Mouse (Mus musculus) T-helper 17 cell (primary cell): ENCODE data around the gene Kif26b.

Experiments
- in situ Hi-C, 2 experiments: fragments of 300-600 bp; cut with MboI, MseI; formaldehyde crosslinking; loops; 1 replicate in 1 of 2; 2 replicates in 1 of 2; pipeline ENCODE4 v1.15.1; 2025; ENCODE audit warnings: high pct_unique_total_duplicates in 2 of 2

The Kif26b gene

GRCm38 (mm10) chr1:178712189-178712873 is 183.4 kb downstream of the Kif26b start:
- in situ Hi-C loops, result no loop called here

- in situ Hi-C loops, result no loop called here
These were observed 185.3 kb downstream of the Kif26b start for GRCm38 (mm10) chr1:178714209-178714608.

GRCm38 (mm10) chr1:178716411-178716810 is 187.5 kb downstream of the Kif26b start:
- in situ Hi-C loops, result no loop called here

- in situ Hi-C loops, result no loop called here
These were observed 191.9 kb downstream of the Kif26b start for GRCm38 (mm10) chr1:178720821-178721220.

- in situ Hi-C loops, result no loop called here
These were observed 193.9 kb downstream of the Kif26b start for GRCm38 (mm10) chr1:178722793-178723192.

GRCm38 (mm10) chr1:178725536-178725935 is 196.6 kb downstream of the Kif26b start:
- in situ Hi-C loops, result no loop called here

GRCm38 (mm10) chr1:178728256-178728655 is 199.3 kb downstream of the Kif26b start:
- in situ Hi-C loops, result no loop called here

GRCm38 (mm10) chr1:178730271-178730670 is 201.3 kb downstream of the Kif26b start:
- in situ Hi-C loops, result no loop called here

GRCm38 (mm10) chr1:178733035-178733434 is 204.1 kb downstream of the Kif26b start:
- in situ Hi-C loops, result no loop called here

GRCm38 (mm10) chr1:178734576-178734975 is 205.7 kb downstream of the Kif26b start:
- in situ Hi-C loops, result no loop called here

GRCm38 (mm10) chr1:178736931-178737330 is 208.0 kb downstream of the Kif26b start:
- in situ Hi-C loops, result no loop called here

GRCm38 (mm10) chr1:178743820-178744219 is 214.9 kb downstream of the Kif26b start:
- in situ Hi-C loops, result no loop called here

- in situ Hi-C loops, result no loop called here
These were observed 215.6 kb downstream of the Kif26b start for GRCm38 (mm10) chr1:178744526-178744925.

- in situ Hi-C loops, result no loop called here
These were observed 216.0 kb downstream of the Kif26b start for GRCm38 (mm10) chr1:178744961-178745360.

GRCm38 (mm10) chr1:178745471-178745870 is 216.5 kb downstream of the Kif26b start:
- in situ Hi-C loops, result no loop called here

- in situ Hi-C loops, result no loop called here
These were observed 218.6 kb downstream of the Kif26b start for GRCm38 (mm10) chr1:178747279-178748221.

- in situ Hi-C loops, result no loop called here
These were observed 219.3 kb downstream of the Kif26b start for GRCm38 (mm10) chr1:178748222-178748600.

GRCm38 (mm10) chr1:178748617-178749016 is 219.7 kb downstream of the Kif26b start:
- in situ Hi-C loops, result no loop called here

- in situ Hi-C loops, result no loop called here
These were observed 220.9 kb downstream of the Kif26b start for GRCm38 (mm10) chr1:178749786-178750185.

- in situ Hi-C loops, result no loop called here
These were observed 229.5 kb downstream of the Kif26b start for GRCm38 (mm10) chr1:178758441-178758840.

GRCm38 (mm10) chr1:178762125-178762741 is 233.3 kb downstream of the Kif26b start:
- in situ Hi-C loops, result no loop called here

GRCm38 (mm10) chr1:178764914-178765313 is 236.0 kb downstream of the Kif26b start:
- in situ Hi-C loops, result no loop called here
